ENCODE assay signal across 12 mouse cellular contexts in the genomic region with DNA sequence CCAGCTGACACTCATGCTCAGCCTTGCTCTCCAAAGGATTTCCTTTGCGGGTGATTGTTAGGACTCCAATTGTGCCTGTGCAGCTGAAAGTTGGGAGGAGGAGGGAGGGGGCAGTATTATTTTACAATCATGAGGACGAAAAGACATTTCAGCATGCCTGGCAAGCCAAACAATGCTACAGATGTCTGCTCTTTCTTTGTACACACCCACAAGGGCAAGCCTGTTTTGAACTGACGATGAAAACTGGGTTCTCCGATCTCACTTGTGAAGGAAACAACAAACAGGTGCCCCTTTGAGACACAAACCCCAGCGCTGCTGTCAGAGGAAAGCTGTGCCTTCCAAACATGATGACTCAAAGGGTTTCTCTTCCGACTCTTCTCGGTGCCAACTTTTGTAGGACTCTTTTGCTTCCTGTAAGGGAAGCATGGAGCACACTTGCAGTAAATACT.
A peak's percentile ranks its signal among the peaks of the same experiment; 100 is the strongest.
DNase-seq lines count a peak whose midpoint lies in the region; ATAC-seq lines count a peak whose summit lies in the region.
"Had no signal": no experiment of that assay in that cellular context is flagged by ENCODE, and none has a peak within 500 bp of the region (broad histone marks: within the 10 kb centered on the region; RNA-seq: fewer than 3 reads in every experiment).

No protein-coding gene starts in this region.

- no peak overlapping the region for H3K4me3 ChIP-seq in heart, embryonic 14.5 days (ENCODE audit: control insufficient read depth in 1 of 2, insufficient read depth in 1 of 2, low read depth in 1 of 2, low read length in 2 of 2)
- H3K4me3 ChIP-seq in heart, embryonic 11.5 days (ENCODE audit: low read depth, low read length), result no peak overlapping the region
- no peak overlapping the region for H3K4me3 ChIP-seq in embryonic facial prominence, embryonic 15.5 days (replicated peaks)
- H3K4me3 ChIP-seq: embryonic facial prominence, embryonic 12.5 days; liver, embryonic 13.5 days; midbrain, embryonic 13.5 days had no signal

- peak overlapping the region; percentile 32 to 61; a peak in 3 of 4 replicates for H3K27ac ChIP-seq in heart, embryonic 14.5 days (replicated peaks in 1 of 2; ENCODE audit: control insufficient read depth in 1 of 2, insufficient read depth in 1 of 2, low read depth in 2 of 2, low read length in 2 of 2)
- no peak overlapping the region for H3K27ac ChIP-seq in heart, embryonic 11.5 days (ENCODE audit: low read depth, low read length)
- H3K27ac ChIP-seq in embryonic facial prominence, embryonic 15.5 days (replicated peaks), result peak overlapping the region; percentile 29; the same call in 1 of the 2 replicates
- H3K27ac ChIP-seq: embryonic facial prominence, embryonic 12.5 days; liver, embryonic 13.5 days; midbrain, embryonic 13.5 days had no signal

- no peaks in the 10 kb centered on the region for H3K27me3 ChIP-seq in heart, embryonic 14.5 days (ENCODE audit: control insufficient read depth, insufficient read depth, low read length)
- H3K27me3 ChIP-seq in heart, embryonic 11.5 days (ENCODE audit: control insufficient read depth, insufficient read depth, low read length), result no peaks in the 10 kb centered on the region
- H3K27me3 ChIP-seq in embryonic facial prominence, embryonic 15.5 days, result no peaks in the 10 kb centered on the region
- H3K27me3 ChIP-seq: embryonic facial prominence, embryonic 12.5 days; liver, embryonic 13.5 days; midbrain, embryonic 13.5 days had no signal

- 40% methylated on average over 7 of the region's 7 CpGs for WGBS in heart, embryonic 14.5 days
- WGBS in heart, embryonic 11.5 days (ENCODE audit: insufficient replicate concordance), result 59% methylated on average over 7 of the region's 7 CpGs
- WGBS in embryonic facial prominence, embryonic 15.5 days, result 45% methylated on average over 7 of the region's 7 CpGs

- peak overlapping the region; percentile 1; the same call in 1 of the 2 replicates for H3K4me2 ChIP-seq in heart, embryonic 14.5 days (ENCODE audit: low read length)
- H3K4me2 ChIP-seq in heart, embryonic 11.5 days, result no peak overlapping the region
- no peak overlapping the region for H3K4me2 ChIP-seq in embryonic facial prominence, embryonic 15.5 days (replicated peaks)
- H3K4me2 ChIP-seq: embryonic facial prominence, embryonic 12.5 days; liver, embryonic 13.5 days; midbrain, embryonic 13.5 days had no signal

- H3K9me3 ChIP-seq in heart, embryonic 14.5 days (ENCODE audit: control insufficient read depth, low read length), result no peaks in the 10 kb centered on the region
- no peaks in the 10 kb centered on the region for H3K9me3 ChIP-seq in heart, embryonic 11.5 days (replicated peaks; ENCODE audit: control insufficient read depth, low read length)
- H3K9me3 ChIP-seq in embryonic facial prominence, embryonic 15.5 days (replicated peaks), result no peaks in the 10 kb centered on the region
- H3K9me3 ChIP-seq: embryonic facial prominence, embryonic 12.5 days; liver, embryonic 13.5 days; midbrain, embryonic 13.5 days had no signal

- no peak overlapping the region for H3K9ac ChIP-seq in heart, embryonic 14.5 days (ENCODE audit: low read length)
- H3K9ac ChIP-seq in heart, embryonic 11.5 days (ENCODE audit: low read depth, low read length), result no peak overlapping the region
- no peak overlapping the region for H3K9ac ChIP-seq in embryonic facial prominence, embryonic 15.5 days
- H3K9ac ChIP-seq: embryonic facial prominence, embryonic 12.5 days; liver, embryonic 13.5 days; midbrain, embryonic 13.5 days had no signal

- peak; percentile 26 for DNase-seq in layer of hippocampus, adult 9-10 months (ENCODE audit: low spot score)
- no peak for DNase-seq in layer of hippocampus, adult 8-10 months (ENCODE audit: low spot score in 2 of 2)
- DNase-seq in Muller cell, postnatal 12 days (ENCODE audit: inconsistent ontology term), result peak; percentile 29
- no peak for DNase-seq in thymus, postnatal 4 days
- no peak for DNase-seq in thymus, postnatal 14 days
- DNase-seq: cerebellum, postnatal 10 days; liver, embryonic 13.5 days had no signal

- H3K36me3 ChIP-seq in heart, embryonic 14.5 days (ENCODE audit: control insufficient read depth, insufficient read depth, low read length), result no peaks in the 10 kb centered on the region
- H3K36me3 ChIP-seq in heart, embryonic 11.5 days (ENCODE audit: control insufficient read depth, insufficient read depth, low read length), result no peaks in the 10 kb centered on the region
- H3K36me3 ChIP-seq in embryonic facial prominence, embryonic 15.5 days, result no peaks in the 10 kb centered on the region
- H3K36me3 ChIP-seq: liver, embryonic 13.5 days had no signal

- ATAC-seq in heart, embryonic 14.5 days (ENCODE audit: insufficient number of reproducible peaks, insufficient read depth, low FRiP score, low read depth), result no peak
- ATAC-seq in heart, embryonic 11.5 days (replicated peaks; ENCODE audit: insufficient number of reproducible peaks, low FRiP score, low TSS enrichment), result no peak
- peak; percentile 69; the same call in 1 of the 2 replicates for ATAC-seq in embryonic facial prominence, embryonic 15.5 days (ENCODE audit: insufficient number of reproducible peaks, low FRiP score, low TSS enrichment, low read depth)
- ATAC-seq: midbrain, embryonic 13.5 days had no signal

- H3K4me1 ChIP-seq in heart, embryonic 14.5 days (ENCODE audit: control insufficient read depth in 2 of 2, insufficient read depth in 2 of 2, low read length in 2 of 2), result peaks cover 13 to 34% of the 10 kb centered on the region in 2 experiments
- H3K4me1 ChIP-seq in heart, embryonic 11.5 days (ENCODE audit: control insufficient read depth, insufficient read depth, low read length), result peaks cover 14% of the 10 kb centered on the region
- H3K4me1 ChIP-seq in embryonic facial prominence, embryonic 15.5 days, result peaks cover 4% of the 10 kb centered on the region; the same call in 1 of the 2 replicates

Comparison
In these comparisons a context has a peak if more than half of its experiments do, and no peak if none do; other contexts are left out.
1. DNase-seq: peak in layer of hippocampus, adult 9-10 months (single experiment) and Muller cell, postnatal 12 days (single experiment); none in layer of hippocampus, adult 8-10 months (0 of 2), thymus, postnatal 4 days (single experiment) and thymus, postnatal 14 days (single experiment).